Mouse (Mus musculus): Measurements from ENCODE around the gene Pxn. TPM values are rescaled to one million over a fixed set of nuclear protein-coding genes. Genes with fewer than 3 reads are reported as not detected.

Pxn gene
- polyA plus RNA-seq, 2 experiments, result 4.8 to 12.9 TPM

DNA sequence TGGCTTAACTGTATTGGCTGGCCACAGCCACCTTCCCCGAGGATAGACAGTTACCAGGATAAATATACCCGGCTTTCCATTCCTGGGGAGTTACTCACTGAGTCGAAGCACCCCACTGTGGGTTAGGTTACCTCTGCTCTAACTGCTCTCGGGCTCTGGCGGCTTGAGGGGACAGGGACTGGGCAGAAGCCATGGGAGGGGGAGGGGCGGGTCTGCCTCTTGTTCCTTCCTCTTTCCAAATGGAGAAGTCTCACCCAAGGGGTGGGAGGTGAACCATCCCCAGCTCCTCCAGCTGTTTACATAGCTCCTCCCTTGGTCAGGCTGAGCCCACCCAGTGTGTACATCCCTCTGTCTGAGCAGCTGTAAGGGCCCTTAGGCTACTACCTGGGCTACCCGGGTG is 29.2 kb downstream of the Pxn start:
- Histone ChIP-seq H3K4me3 (ENCODE audit: insufficient read depth in 1 of 2, low read depth in 2 of 2, low read length in 2 of 2) (no peak overlapping the region), H3K27me3 (ENCODE audit: control insufficient read depth, insufficient read depth, low read length) (no peaks in the 10 kb centered on the region), H3K27ac (no peak overlapping the region), H3K9me3 (ENCODE audit: control insufficient read depth, low read length) (no peaks in the 10 kb centered on the region), H3K9ac (replicated peaks) (no peak overlapping the region), H3K36me3 (replicated peaks; ENCODE audit: control insufficient read depth, insufficient read depth, low read depth) (no peaks in the 10 kb centered on the region), H3K4me2 (ENCODE audit: low read depth) (peak overlapping the region; percentile 28; the same call in 1 of the 2 replicates), H3K4me1 (replicated peaks; ENCODE audit: control insufficient read depth in 2 of 2, insufficient read depth in 2 of 2, low read length in 1 of 2) (peaks cover 29 to 49% of the 10 kb centered on the region in 2 experiments)
- DNase-seq (ENCODE audit: low read depth in 3 of 3, low spot score in 3 of 3) (no peak), ATAC-seq (ENCODE audit: insufficient read depth) (no peak)
- TF ChIP-seq CTCF (IDR thresholded peaks at IDR 0.05; ENCODE audit: low read depth) (no peak), EP300 (IDR thresholded peaks at IDR 0.05; ENCODE audit: low read depth) (no peak)
- WGBS (ENCODE audit: insufficient replicate concordance), result 14% methylated on average over 7 of the region's 7 CpGs

GRCm38 (mm10) chr5:115538017-115538692 is 31.7 kb downstream of the Pxn start:
- peaks cover 12 to 37% of the 10 kb centered on the region in 2 experiments for H3K4me1 ChIP-seq (replicated peaks; ENCODE audit: control insufficient read depth in 2 of 2, insufficient read depth in 2 of 2, low read length in 1 of 2)
- TF ChIP-seq EP300 (IDR thresholded peaks at IDR 0.05; ENCODE audit: low read depth), result no peak
- no peak for TF ChIP-seq CTCF (IDR thresholded peaks at IDR 0.05; ENCODE audit: low read depth)

DNA sequence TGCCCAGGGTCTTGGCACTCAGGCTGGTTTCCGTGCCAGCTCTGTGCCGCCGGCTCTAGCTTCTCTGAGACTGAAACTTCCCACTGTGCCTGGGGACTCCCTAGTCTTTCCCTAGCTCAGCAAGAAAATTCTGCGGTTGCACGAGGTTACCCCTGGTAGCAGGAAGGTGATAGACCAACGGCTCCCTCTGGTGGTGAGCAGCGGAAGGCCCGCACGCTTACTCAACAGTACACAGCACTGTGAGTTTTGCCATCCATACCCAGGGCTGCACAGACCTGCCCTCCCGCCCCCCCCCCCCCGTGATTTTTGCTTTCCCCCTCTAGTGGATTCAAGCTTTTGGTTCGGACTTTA is 32.2 kb downstream of the Pxn start:
- peak; percentile 94 for TF ChIP-seq CTCF (IDR thresholded peaks at IDR 0.05; ENCODE audit: low read depth)
- TF ChIP-seq EP300 (IDR thresholded peaks at IDR 0.05; ENCODE audit: low read depth), result no peak
- no peaks in the 10 kb centered on the region for H3K36me3 ChIP-seq (replicated peaks; ENCODE audit: control insufficient read depth, insufficient read depth, low read depth)
- H3K9me3 ChIP-seq (ENCODE audit: control insufficient read depth, low read length), result no peaks in the 10 kb centered on the region
- H3K27ac ChIP-seq, result no peak overlapping the region
- H3K4me2 ChIP-seq (ENCODE audit: low read depth), result no peak overlapping the region; the same call in 1 of the 2 replicates
- peaks cover 17 to 36% of the 10 kb centered on the region in 2 experiments for H3K4me1 ChIP-seq (replicated peaks; ENCODE audit: control insufficient read depth in 2 of 2, insufficient read depth in 2 of 2, low read length in 1 of 2)
- peak; percentile 63 to 66 (median 64) for DNase-seq (ENCODE audit: low read depth in 3 of 3, low spot score in 3 of 3)
- WGBS (ENCODE audit: insufficient replicate concordance), result under 1% methylated on average over 12 of the region's 12 CpGs
- no peak overlapping the region for H3K9ac ChIP-seq (replicated peaks)
- no peak overlapping the region for H3K4me3 ChIP-seq (ENCODE audit: insufficient read depth in 1 of 2, low read depth in 2 of 2, low read length in 2 of 2)
- peak; percentile 66 for ATAC-seq (ENCODE audit: insufficient read depth)
- H3K27me3 ChIP-seq (ENCODE audit: control insufficient read depth, insufficient read depth, low read length), result no peaks in the 10 kb centered on the region

More at GRCm38 (mm10) chr5:115538017-115538692, 31.7 kb downstream of the Pxn start:
- no peak overlapping the region for H3K27ac ChIP-seq
- no peak overlapping the region; the same call in 1 of the 2 replicates for H3K4me2 ChIP-seq (ENCODE audit: low read depth)
- H3K4me3 ChIP-seq (ENCODE audit: insufficient read depth in 1 of 2, low read depth in 2 of 2, low read length in 2 of 2), result no peak overlapping the region
- H3K36me3 ChIP-seq (replicated peaks; ENCODE audit: control insufficient read depth, insufficient read depth, low read depth), result no peaks in the 10 kb centered on the region
- H3K27me3 ChIP-seq (ENCODE audit: control insufficient read depth, insufficient read depth, low read length), result no peaks in the 10 kb centered on the region
- 52% methylated on average over 13 of the region's 13 CpGs for WGBS (ENCODE audit: insufficient replicate concordance)
- ATAC-seq (ENCODE audit: insufficient read depth), result 0 out of 2 replicates have a peak, but pooled peaks have one; percentile 2
- DNase-seq (ENCODE audit: low read depth in 3 of 3, low spot score in 3 of 3), result no peak
- no peak overlapping the region for H3K9ac ChIP-seq (replicated peaks)
- H3K9me3 ChIP-seq (ENCODE audit: control insufficient read depth, low read length), result no peaks in the 10 kb centered on the region

GRCm38 (mm10) chr5:115542635-115543384 is 36.3 kb downstream of the Pxn start:
- Histone ChIP-seq H3K4me1 (replicated peaks; ENCODE audit: control insufficient read depth in 2 of 2, insufficient read depth in 2 of 2, low read length in 1 of 2) (peaks cover 5 to 19% of the 10 kb centered on the region in 2 experiments; a peak in 3 of 4 replicates), H3K36me3 (replicated peaks; ENCODE audit: control insufficient read depth, insufficient read depth, low read depth) (peaks cover 2% of the 10 kb centered on the region; the same call in 1 of the 2 replicates), H3K9ac (replicated peaks) (no peak overlapping the region; the same call in 1 of the 2 replicates), H3K9me3 (ENCODE audit: control insufficient read depth, low read length) (no peaks in the 10 kb centered on the region), H3K27ac (peak overlapping the region; percentile 39), H3K27me3 (ENCODE audit: control insufficient read depth, insufficient read depth, low read length) (no peaks in the 10 kb centered on the region), H3K4me3 (ENCODE audit: insufficient read depth in 1 of 2, low read depth in 2 of 2, low read length in 2 of 2) (peak overlapping the region; percentile 6 to 26; a peak in 3 of 4 replicates), H3K4me2 (ENCODE audit: low read depth) (peak overlapping the region; percentile 50)
- DNase-seq (ENCODE audit: low read depth in 3 of 3, low spot score in 3 of 3), result no peak
- 10% methylated on average over 19 of the region's 19 CpGs for WGBS (ENCODE audit: insufficient replicate concordance)
- TF ChIP-seq CTCF (IDR thresholded peaks at IDR 0.05; ENCODE audit: low read depth), result no peak
- no peak for TF ChIP-seq EP300 (IDR thresholded peaks at IDR 0.05; ENCODE audit: low read depth)
- 0 out of 2 replicates have a peak, but pooled peaks have one; percentile 16 for ATAC-seq (ENCODE audit: insufficient read depth)

Data from liver, embryonic 14.5 days (tissue).